Comparison of ENCODE assay signal across 16 mouse cellular contexts in the genomic region with DNA sequence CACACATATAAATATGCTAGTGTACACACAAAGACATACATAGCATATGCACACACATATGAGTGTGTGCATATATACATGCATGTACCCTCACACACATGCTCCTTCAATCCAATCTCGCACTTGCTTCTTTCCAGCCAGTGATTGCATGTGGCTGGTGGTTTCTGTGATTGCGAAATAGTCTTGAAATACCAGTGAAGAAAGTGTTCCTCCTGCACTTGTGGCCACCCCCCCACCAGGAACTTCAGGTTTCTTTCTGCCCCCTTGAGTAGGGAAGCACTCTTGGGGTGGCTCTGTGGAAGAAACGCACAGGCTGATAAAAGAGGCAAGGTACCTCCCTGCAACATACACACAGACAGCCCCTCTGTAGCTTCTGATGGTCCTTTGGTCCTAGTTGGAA.
A peak's percentile ranks its signal among the peaks of the same experiment; 100 is the strongest.
DNase-seq lines count a peak whose midpoint lies in the region; ATAC-seq and TF ChIP-seq lines count a peak whose summit lies in the region.
"Had no signal": no experiment of that assay in that cellular context is flagged by ENCODE, and none has a peak within 500 bp of the region (broad histone marks: within the 10 kb centered on the region; RNA-seq: fewer than 3 reads in every experiment).

No protein-coding gene starts in this region.

- no peak overlapping the region for H3K27ac ChIP-seq in heart, embryonic 12.5 days (ENCODE audit: poor library complexity, severe bottlenecking)
- H3K27ac ChIP-seq in macrophage, result peak overlapping the region; percentile 62
- H3K27ac ChIP-seq in neural tube, embryonic 15.5 days (replicated peaks), result no peak overlapping the region
- H3K27ac ChIP-seq: intestine, embryonic 15.5 days; left cerebral cortex, adult 2 months; liver, embryonic 13.5 days had no signal

- H3K79me3 ChIP-seq in C2C12 (ENCODE audit: low read depth), result no peaks in the 10 kb centered on the region

- 80% methylated on average over 3 of the region's 3 CpGs for WGBS in heart, embryonic 12.5 days
- 0% methylated on average over 3 of the region's 3 CpGs for WGBS in macrophage (ENCODE audit: missing documents)
- 92% methylated on average over 3 of the region's 3 CpGs for WGBS in neural tube, embryonic 15.5 days

- no peak overlapping the region for H3K4me2 ChIP-seq in heart, embryonic 12.5 days
- no peak overlapping the region for H3K4me2 ChIP-seq in neural tube, embryonic 15.5 days
- H3K4me2 ChIP-seq: intestine, embryonic 15.5 days; liver, embryonic 13.5 days had no signal

- no peak overlapping the region for H3K9ac ChIP-seq in heart, embryonic 12.5 days
- no peak overlapping the region for H3K9ac ChIP-seq in neural tube, embryonic 15.5 days (replicated peaks)
- H3K9ac ChIP-seq: intestine, embryonic 15.5 days; liver, embryonic 13.5 days had no signal

- no peaks in the 10 kb centered on the region for H3K9me3 ChIP-seq in heart, embryonic 12.5 days (replicated peaks)
- H3K9me3 ChIP-seq in neural tube, embryonic 15.5 days (replicated peaks), result no peaks in the 10 kb centered on the region
- H3K9me3 ChIP-seq: intestine, embryonic 15.5 days; liver, embryonic 13.5 days had no signal

- H3K27me3 ChIP-seq in heart, embryonic 12.5 days (replicated peaks), result 0 out of 2 replicates have a peak, but pooled peaks cover 3% of the 10 kb centered on the region
- no peaks in the 10 kb centered on the region for H3K27me3 ChIP-seq in C2C12 (ENCODE audit: control insufficient read depth, insufficient read depth, insufficient read length)
- no peaks in the 10 kb centered on the region for H3K27me3 ChIP-seq in neural tube, embryonic 15.5 days (replicated peaks)
- H3K27me3 ChIP-seq: intestine, embryonic 15.5 days; liver, embryonic 13.5 days; Patski had no signal

- no peaks in the 10 kb centered on the region for H3K79me2 ChIP-seq in C2C12 (ENCODE audit: control insufficient read depth, insufficient read depth)
- H3K79me2 ChIP-seq in macrophage (ENCODE audit: inconsistent target), result no peaks in the 10 kb centered on the region

- no peak overlapping the region for H3K4me3 ChIP-seq in heart, embryonic 12.5 days
- H3K4me3 ChIP-seq in C2C12 (ENCODE audit: insufficient read depth, poor library complexity, severe bottlenecking) (no peak overlapping the region), macrophage (ENCODE audit: inconsistent target) (no peak overlapping the region)
- no peak overlapping the region for H3K4me3 ChIP-seq in neural tube, embryonic 15.5 days (replicated peaks)
- H3K4me3 ChIP-seq: intestine, embryonic 15.5 days; left cerebral cortex, adult 2 months; liver, embryonic 13.5 days had no signal

- ATAC-seq in heart, embryonic 12.5 days (ENCODE audit: insufficient number of reproducible peaks, low FRiP score), result no peak
- peak; percentile 59 to 69; a peak in 3 of 4 replicates for ATAC-seq in hematopoietic stem cell, adult 5-6 weeks (replicated peaks in 1 of 2; ENCODE audit: insufficient read depth in 1 of 2, low FRiP score in 2 of 2, low TSS enrichment in 1 of 2, low read depth in 1 of 2, poor library complexity in 2 of 2, severe bottlenecking in 2 of 2)
- ATAC-seq in neural tube, embryonic 15.5 days (ENCODE audit: low FRiP score), result no peak
- ATAC-seq: intestine, embryonic 15.5 days; Patski had no signal

- TF ChIP-seq CTCF in C2C12 (IDR thresholded peaks at IDR 0.05; ENCODE audit: control insufficient read depth, insufficient read depth, insufficient read length), result no peak

- H3K36me3 ChIP-seq in heart, embryonic 12.5 days, result no peaks in the 10 kb centered on the region
- H3K36me3 ChIP-seq in C2C12 (ENCODE audit: control insufficient read depth, insufficient read depth) (no peaks in the 10 kb centered on the region), macrophage (ENCODE audit: inconsistent target) (no peaks in the 10 kb centered on the region)
- H3K36me3 ChIP-seq in neural tube, embryonic 15.5 days, result no peaks in the 10 kb centered on the region
- H3K36me3 ChIP-seq: intestine, embryonic 15.5 days; liver, embryonic 13.5 days had no signal

- H3K4me1 ChIP-seq in heart, embryonic 12.5 days (replicated peaks), result no peaks in the 10 kb centered on the region
- no peaks in the 10 kb centered on the region for H3K4me1 ChIP-seq in neural tube, embryonic 15.5 days
- H3K4me1 ChIP-seq: intestine, embryonic 15.5 days; liver, embryonic 13.5 days had no signal

- H3ac ChIP-seq in C2C12 (ENCODE audit: control insufficient read depth, insufficient read length, low read depth), result no peak overlapping the region

- peak; percentile 23 to 59 for DNase-seq in heart, adult 18-20 months
- no peak for DNase-seq in thymus, adult 18-20 months
- DNase-seq: cerebellum, adult 8-10 months; heart, postnatal 4 days; kidney, postnatal 10 days; liver, embryonic 13.5 days; midbrain, embryonic 14.5 days; right cerebral cortex, postnatal 14 days had no signal

TF ChIP-seq in C2C12, 6 proteins besides CTCF, POLR2A, EP300 and RAD21:
- TF ChIP-seq USF1 (IDR thresholded peaks at IDR 0.05; ENCODE audit: low read depth) (no peak), CEBPB (IDR thresholded peaks at IDR 0.05; ENCODE audit: low read depth) (peak; percentile 68), FOSL1 (IDR thresholded peaks at IDR 0.05; ENCODE audit: insufficient read depth, low read length, poor library complexity, severe bottlenecking) (no peak)

Comparison
In these comparisons a context has a peak if more than half of its experiments do, and no peak if none do; other contexts are left out.
1. DNase-seq: peak in heart, adult 18-20 months (2 of 2); none in thymus, adult 18-20 months (0 of 2).
2. ATAC-seq: peak in hematopoietic stem cell, adult 5-6 weeks (2 of 2); none in heart, embryonic 12.5 days (single experiment) and neural tube, embryonic 15.5 days (single experiment).